Mouse (Mus musculus) embryonic fibroblast, embryonic 13.5 days (primary cell): Measurements from ENCODE around the gene Tmem251.

ENCODE experiments used
- CTCF ChIP-seq: IDR thresholded peaks from 2 replicates; pipeline ENCODE4 v1.5.1; 2011; ENCODE audit warnings: mild to moderate bottlenecking, control low read depth, low read length, moderate library complexity, borderline replicate concordance; ENCODE audit not compliant: insufficient read depth
- POLR2A ChIP-seq: IDR thresholded peaks from 2 replicates; pipeline ENCODE4 v1.6.1; 2011; ENCODE audit warnings: low read depth, mild to moderate bottlenecking, control low read depth, low read length, moderate library complexity

DNA sequence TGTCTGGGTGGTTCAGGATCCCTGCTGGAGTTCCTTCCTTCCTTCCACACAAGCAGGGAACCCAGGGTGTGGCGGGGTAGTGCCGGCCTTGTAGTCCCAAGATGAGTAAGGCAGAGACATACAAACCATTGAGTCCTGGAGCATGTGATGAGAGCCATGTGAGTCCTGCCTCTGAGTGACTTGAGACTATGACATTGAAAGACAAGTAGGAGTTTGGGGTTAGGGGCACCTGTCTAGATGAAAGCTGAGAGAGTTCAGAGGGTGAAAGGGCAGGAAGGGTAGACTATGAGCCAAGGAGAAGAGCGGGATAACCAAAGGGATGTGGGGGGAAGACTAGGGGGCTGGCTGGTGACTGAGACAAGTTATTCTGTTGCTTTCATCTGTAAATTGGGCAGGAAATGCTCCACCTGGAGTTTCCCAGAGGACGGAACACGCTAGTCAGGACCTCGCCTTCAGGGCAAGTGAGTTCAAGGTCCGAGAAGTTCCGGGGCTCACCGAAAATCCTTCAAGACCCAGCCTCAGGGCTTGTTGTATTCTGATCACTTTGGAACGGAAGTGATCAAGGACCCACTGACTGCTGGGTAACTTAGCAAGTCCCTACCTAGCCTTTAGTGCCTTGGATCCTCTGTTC lies 36.6 kb upstream of the Tmem251 start:
- TF ChIP-seq CTCF (no peak), POLR2A (no peak)
